Mouse (Mus musculus): Measurements from ENCODE around the gene Upk2.

DNA sequence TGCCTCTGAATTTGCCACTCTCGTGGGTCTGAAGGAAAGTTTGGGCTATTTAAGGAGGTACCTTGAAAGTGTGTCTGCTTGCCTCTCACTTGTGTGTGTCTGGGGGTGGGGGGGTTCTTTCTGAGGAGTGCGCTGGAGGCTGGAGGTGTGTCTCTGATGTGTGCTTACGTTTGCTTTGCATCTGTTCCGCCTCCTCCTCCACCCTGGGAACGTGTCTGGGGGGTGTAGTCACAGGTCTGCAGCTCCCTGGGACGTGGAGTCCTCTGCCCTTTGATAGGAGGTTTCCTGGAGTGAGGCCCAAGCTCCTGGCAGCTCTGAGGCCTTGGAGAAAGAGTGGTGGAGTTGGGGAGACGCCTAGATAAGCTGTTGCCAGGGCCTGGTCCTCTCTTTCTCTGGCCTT is 32.7 kb upstream of the Upk2 start:
- TF ChIP-seq CTCF (IDR thresholded peaks at IDR 0.05; ENCODE audit: borderline replicate concordance, extremely low read depth, insufficient read depth, insufficient read length) (no peak), POLR2A (IDR thresholded peaks at IDR 0.05; ENCODE audit: borderline replicate concordance, extremely low read depth, insufficient read depth, insufficient read length, poor library complexity, severe bottlenecking) (no peak)
